Mouse (Mus musculus): ENCODE results near the gene Gpr156. TPM values are rescaled to one million over a fixed set of nuclear protein-coding genes. Genes with fewer than 3 reads are reported as not detected.

Gene Gpr156
- polyA plus RNA-seq, 1 experiment from 2014 or later: 0.07 TPM

GRCm38 (mm10) chr16:37973855-37974519, 57.7 kb downstream of the Gpr156 start:
- Histone ChIP-seq H3K36me3 (ENCODE audit: control insufficient read depth, insufficient read depth, low read length) (no peaks in the 10 kb centered on the region), H3K27ac (replicated peaks) (0 out of 2 replicates have a peak overlapping the region, but pooled peaks have one; percentile 4), H3K27me3 (ENCODE audit: control insufficient read depth, insufficient read depth, low read length) (no peaks in the 10 kb centered on the region), H3K4me3 (ENCODE audit: low read depth, low read length) (no peak overlapping the region), H3K4me2 (replicated peaks; ENCODE audit: low read depth) (no peak overlapping the region), H3K4me1 (replicated peaks; ENCODE audit: control insufficient read depth, insufficient read depth) (no peaks in the 10 kb centered on the region), H3K9me3 (ENCODE audit: control insufficient read depth, low read length) (no peaks in the 10 kb centered on the region), H3K9ac (ENCODE audit: low read length) (no peak overlapping the region)
- TF ChIP-seq EP300 (optimal IDR thresholded peaks at IDR 0.05) (no peak), CTCF (IDR thresholded peaks at IDR 0.05; ENCODE audit: low read depth) (no peak)
- ATAC-seq (ENCODE audit: low FRiP score, low TSS enrichment): no peak
- WGBS: 36% methylated on average over 11 of the region's 11 CpGs
- DNase-seq (ENCODE audit: low spot score): no peak

GRCm38 (mm10) chr16:37974520-37975340, 58.4 kb downstream of the Gpr156 start:
- no peaks in the 10 kb centered on the region for H3K27me3 ChIP-seq (ENCODE audit: control insufficient read depth, insufficient read depth, low read length)
- no peak for DNase-seq (ENCODE audit: low spot score)
- H3K36me3 ChIP-seq (ENCODE audit: control insufficient read depth, insufficient read depth, low read length): no peaks in the 10 kb centered on the region
- no peak for TF ChIP-seq EP300 (optimal IDR thresholded peaks at IDR 0.05)
- TF ChIP-seq CTCF (IDR thresholded peaks at IDR 0.05; ENCODE audit: low read depth): peak; percentile 75
- no peaks in the 10 kb centered on the region for H3K4me1 ChIP-seq (replicated peaks; ENCODE audit: control insufficient read depth, insufficient read depth)
- no peak overlapping the region for H3K4me3 ChIP-seq (ENCODE audit: low read depth, low read length)
- no peak overlapping the region for H3K27ac ChIP-seq (replicated peaks)
- no peak for ATAC-seq (ENCODE audit: low FRiP score, low TSS enrichment)
- H3K4me2 ChIP-seq (replicated peaks; ENCODE audit: low read depth): no peak overlapping the region
- WGBS: 44% methylated on average over 13 of the region's 13 CpGs
- H3K9ac ChIP-seq (ENCODE audit: low read length): no peak overlapping the region
- H3K9me3 ChIP-seq (ENCODE audit: control insufficient read depth, low read length): no peaks in the 10 kb centered on the region

DNA sequence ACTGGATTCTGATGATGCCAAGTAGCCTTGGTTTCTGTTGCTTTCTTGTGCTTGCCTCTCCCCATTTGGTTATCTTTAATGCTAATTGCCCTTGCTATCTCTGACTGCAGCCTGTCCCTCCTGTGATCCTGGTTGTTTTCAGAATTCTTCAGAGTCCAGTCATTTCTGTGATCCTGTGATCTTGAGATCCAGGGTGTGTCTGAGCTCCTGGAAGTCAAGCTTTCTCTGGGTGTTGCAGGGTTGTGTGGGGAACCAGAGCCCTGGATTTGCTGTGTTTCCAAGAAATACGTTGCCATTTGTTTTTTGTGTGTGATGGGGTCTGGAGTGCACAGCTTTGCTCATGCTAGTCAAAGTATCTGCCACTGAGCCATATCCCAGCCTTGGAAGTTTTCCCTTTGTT, 65.6 kb downstream of the Gpr156 start:
- H3K4me3 ChIP-seq (ENCODE audit: low read depth, low read length): no peak overlapping the region
- H3K27me3 ChIP-seq (ENCODE audit: control insufficient read depth, insufficient read depth, low read length): no peaks in the 10 kb centered on the region
- H3K4me1 ChIP-seq (replicated peaks; ENCODE audit: control insufficient read depth, insufficient read depth): no peaks in the 10 kb centered on the region
- H3K9ac ChIP-seq (ENCODE audit: low read length): no peak overlapping the region
- ATAC-seq (ENCODE audit: low FRiP score, low TSS enrichment) (no peak), DNase-seq (ENCODE audit: low spot score) (no peak)
- WGBS: 91% methylated on average over 1 of the region's 1 CpGs
- H3K36me3 ChIP-seq (ENCODE audit: control insufficient read depth, insufficient read depth, low read length): no peaks in the 10 kb centered on the region
- H3K9me3 ChIP-seq (ENCODE audit: control insufficient read depth, low read length): no peaks in the 10 kb centered on the region
- H3K4me2 ChIP-seq (replicated peaks; ENCODE audit: low read depth): no peak overlapping the region
- TF ChIP-seq EP300 (optimal IDR thresholded peaks at IDR 0.05): no peak
- no peak for TF ChIP-seq CTCF (IDR thresholded peaks at IDR 0.05; ENCODE audit: low read depth)
- no peak overlapping the region for H3K27ac ChIP-seq (replicated peaks)

GRCm38 (mm10) chr16:37988211-37988865, 72.0 kb downstream of the Gpr156 start:
- no peak overlapping the region for H3K4me2 ChIP-seq (replicated peaks; ENCODE audit: low read depth)
- DNase-seq (ENCODE audit: low spot score) (no peak), ATAC-seq (ENCODE audit: low FRiP score, low TSS enrichment) (no peak)
- no peak overlapping the region for H3K4me3 ChIP-seq (ENCODE audit: low read depth, low read length)
- no peaks in the 10 kb centered on the region for H3K27me3 ChIP-seq (ENCODE audit: control insufficient read depth, insufficient read depth, low read length)
- no peaks in the 10 kb centered on the region for H3K36me3 ChIP-seq (ENCODE audit: control insufficient read depth, insufficient read depth, low read length)
- no peaks in the 10 kb centered on the region for H3K4me1 ChIP-seq (replicated peaks; ENCODE audit: control insufficient read depth, insufficient read depth)
- 56% methylated on average over 11 of the region's 11 CpGs for WGBS
- no peaks in the 10 kb centered on the region for H3K9me3 ChIP-seq (ENCODE audit: control insufficient read depth, low read length)
- H3K9ac ChIP-seq (ENCODE audit: low read length): no peak overlapping the region
- no peak for TF ChIP-seq EP300 (optimal IDR thresholded peaks at IDR 0.05)
- no peak for TF ChIP-seq CTCF (IDR thresholded peaks at IDR 0.05; ENCODE audit: low read depth)
- no peak overlapping the region for H3K27ac ChIP-seq (replicated peaks)

DNA sequence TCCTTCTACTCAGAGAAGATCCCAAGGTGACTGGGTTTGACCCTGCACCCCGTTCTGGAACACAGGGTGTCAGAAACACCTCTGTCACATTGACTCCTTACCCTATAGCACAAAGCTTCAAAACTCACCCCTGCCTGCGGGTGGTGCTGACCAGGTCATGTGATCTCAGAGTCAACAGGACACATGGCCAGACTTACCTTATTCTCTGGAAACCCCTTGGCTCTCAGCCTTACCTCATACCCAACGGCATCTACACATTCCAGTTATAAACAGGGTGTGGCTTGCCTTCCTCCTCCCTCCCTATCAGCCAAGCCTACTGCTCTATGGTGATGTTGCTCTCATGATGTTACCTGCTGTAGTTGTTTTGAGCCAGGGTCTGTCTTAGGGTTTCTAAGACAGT, 73.5 kb downstream of the Gpr156 start:
- no peaks in the 10 kb centered on the region for H3K9me3 ChIP-seq (ENCODE audit: control insufficient read depth, low read length)
- H3K4me3 ChIP-seq (ENCODE audit: low read depth, low read length): no peak overlapping the region

More for the DNA sequence above, 73.5 kb downstream of the Gpr156 start:
- H3K4me2 ChIP-seq (replicated peaks; ENCODE audit: low read depth): no peak overlapping the region
- no peak overlapping the region for H3K27ac ChIP-seq (replicated peaks)
- H3K9ac ChIP-seq (ENCODE audit: low read length): no peak overlapping the region
- DNase-seq (ENCODE audit: low spot score): peak; percentile 27
- H3K36me3 ChIP-seq (ENCODE audit: control insufficient read depth, insufficient read depth, low read length): no peaks in the 10 kb centered on the region
- no peak for TF ChIP-seq EP300 (optimal IDR thresholded peaks at IDR 0.05)
- no peak for TF ChIP-seq CTCF (IDR thresholded peaks at IDR 0.05; ENCODE audit: low read depth)
- no peaks in the 10 kb centered on the region for H3K4me1 ChIP-seq (replicated peaks; ENCODE audit: control insufficient read depth, insufficient read depth)
- WGBS: 47% methylated on average over 3 of the region's 3 CpGs
- peak; percentile 72 for ATAC-seq (ENCODE audit: low FRiP score, low TSS enrichment)
- H3K27me3 ChIP-seq (ENCODE audit: control insufficient read depth, insufficient read depth, low read length): no peaks in the 10 kb centered on the region
